Mouse (Mus musculus): Measurements from ENCODE around the gene Etl4.

GRCm38 (mm10) chr2:20597193-20597592, 687.6 kb downstream of the Etl4 start:
- TF ChIP-seq POLR2A (IDR thresholded peaks at IDR 0.05; ENCODE audit: extremely low read depth, insufficient read depth, low read length) (no peak), CTCF (IDR thresholded peaks at IDR 0.05; ENCODE audit: low read depth, low read length) (no peak)
